ENCODE assay signal across 8 mouse cellular contexts in the genomic region with DNA sequence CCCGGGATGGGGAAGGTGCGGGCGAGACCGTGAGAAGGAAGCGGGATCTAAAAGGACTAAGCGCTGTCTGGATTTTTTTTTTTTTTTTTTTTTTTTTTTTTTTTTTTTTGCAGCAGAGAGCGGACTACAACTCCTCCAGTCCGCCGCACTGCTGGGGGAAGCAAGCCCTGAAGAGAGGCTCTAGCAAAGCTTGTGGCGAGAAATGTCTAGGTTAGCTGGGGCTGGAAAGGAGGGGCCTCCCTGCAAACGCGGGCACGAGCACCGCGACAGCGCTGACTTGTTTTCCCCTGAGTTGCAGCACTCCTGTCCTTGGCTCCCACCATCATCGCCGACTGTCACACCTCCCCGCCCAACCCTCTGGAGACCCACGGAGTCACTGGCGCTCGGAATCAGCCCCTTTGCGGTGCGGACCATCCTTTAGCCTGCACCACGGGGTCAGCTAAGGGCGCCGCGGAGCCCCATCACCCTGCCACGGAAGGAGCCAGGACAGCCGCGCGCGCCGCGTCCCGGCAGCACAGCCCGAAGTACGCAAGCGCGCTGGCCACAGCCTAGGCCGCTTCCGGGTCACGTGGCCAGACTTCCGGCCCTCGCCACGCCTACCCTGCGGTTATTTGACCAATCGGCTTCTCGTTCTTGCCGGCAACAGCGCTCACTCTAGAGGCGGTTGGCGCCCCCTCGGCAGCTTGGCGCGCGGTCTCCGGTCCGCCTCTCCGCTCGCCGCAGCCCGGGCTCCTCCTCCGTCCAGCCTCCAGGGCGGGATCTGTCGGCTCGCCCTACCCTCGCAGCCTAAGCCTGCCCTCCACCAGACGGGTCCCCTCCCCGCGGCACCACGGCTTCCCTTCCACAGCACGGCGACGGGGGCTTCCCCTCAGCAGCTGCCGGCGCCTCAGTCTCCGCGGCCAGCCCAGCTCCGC. TPM values are rescaled to one million over a fixed set of nuclear protein-coding genes. Genes with fewer than 3 reads are reported as not detected.
DNase-seq lines count a peak whose midpoint lies in the region; ATAC-seq and TF ChIP-seq lines count a peak whose summit lies in the region.

A gene (plus strand): TSS at position 681 of the 914 bp plus-strand sequence.

- H3K9ac ChIP-seq in hindbrain, embryonic 13.5 days, result peak within 1 kb of the TSS; percentile 76

- peak; percentile 42 for DNase-seq in Patski (ENCODE audit: low read depth, low spot score)
- DNase-seq in cerebellum, postnatal 14 days, result peak; percentile 95
- peak; percentile 88 to 92 for DNase-seq in frontal cortex, postnatal 14 days (ENCODE audit: low spot score in 2 of 2)
- DNase-seq in layer of hippocampus, postnatal 25 days (ENCODE audit: extremely low spot score in 1 of 2, low spot score in 1 of 2), result peak; percentile 74 to 75
- peak; percentile 94 for DNase-seq in lung, postnatal 25 days (ENCODE audit: low spot score)
- DNase-seq in retina, embryonic 14.5 days (ENCODE audit: low spot score), result peak; percentile 92
- peak; percentile 93 for DNase-seq in thymus, postnatal 4 days

- peak within 1 kb of the TSS; percentile 54 for H3K4me2 ChIP-seq in hindbrain, embryonic 13.5 days

- H3K9me3 ChIP-seq in hindbrain, embryonic 13.5 days, result no peaks in the 10 kb centered on the region

- H3K4me1 ChIP-seq in hindbrain, embryonic 13.5 days (replicated peaks), result no peaks in the 10 kb centered on the region

- H3K27ac ChIP-seq in hindbrain, embryonic 13.5 days, result peak within 1 kb of the TSS; percentile 91

- 17% methylated on average over 67 of the region's 80 CpGs for WGBS in hindbrain, embryonic 13.5 days

- CTCF ChIA-PET in Patski (lab: Charles Lee), result no interaction called here

- H3K27me3 ChIP-seq in Patski, result peaks cover 18% of the 10 kb centered on the region
- H3K27me3 ChIP-seq in hindbrain, embryonic 13.5 days, result peaks cover 3% of the 10 kb centered on the region; the same call in 1 of the 2 replicates

- POLR2A ChIA-PET in Patski (lab: Charles Lee), result no interaction called here

- no peak for TF ChIP-seq CTCF in Patski (IDR thresholded peaks at IDR 0.05)

- H3K36me3 ChIP-seq in hindbrain, embryonic 13.5 days, result no peaks in the 10 kb centered on the region

- peak within 1 kb of the TSS; percentile 61 for H3K4me3 ChIP-seq in hindbrain, embryonic 13.5 days

- in situ Hi-C loops in Patski (cut with MboI; ENCODE audit: low pct_unique_long_range_greater_than_20kb), result loop anchor here (25.0 kb wide), 1 partner anchor 746 kb away; no protein-coding TSS in a partner anchor

- ATAC-seq in Patski, result peak; percentile 99
- ATAC-seq in hindbrain, embryonic 13.5 days (ENCODE audit: low FRiP score), result peak; percentile 100

RNA-seq across cellular contexts. Expression of the gene that starts here (rescaled TPM):
- polyA plus RNA-seq in Patski (2021), result 12.3 TPM
- polyA plus RNA-seq in hindbrain, embryonic 13.5 days (2015; fragmentation: Nextera tagmentation; extraction: Ambion mirVana), result 99.3 and 104 TPM in 2 replicates
- 10 to 100 TPM; 39.3 to 41.6 TPM for total RNA-seq in layer of hippocampus, postnatal 25 days (2021)

Comparison
In these comparisons a context has a peak if more than half of its experiments do, and no peak if none do; other contexts are left out.
1. Peak in every context shown above with its lines: DNase-seq, ATAC-seq, H3K4me3 ChIP-seq and H3K27ac ChIP-seq.
2. DNase-seq: peak in every context shown above with its lines; median percentile 95 in cerebellum, postnatal 14 days; 94 in lung, postnatal 25 days; 93 in thymus, postnatal 4 days; 92 in retina, embryonic 14.5 days; 90 in frontal cortex, postnatal 14 days; 74 in layer of hippocampus, postnatal 25 days; 42 in Patski.